Mouse (Mus musculus) heart, adult 2 months (tissue): ENCODE results near the gene Olfr350. TPM values are rescaled to one million over a fixed set of nuclear protein-coding genes. Genes with fewer than 3 reads are reported as not detected.

Experiments
- DNase-seq, 2 experiments: peaks; one replicate each; pipeline ENCODE4 v3.0.0; 2021
- H3K27ac ChIP-seq: fragments of 200-600 bp; 2 replicates; pipeline ENCODE4 v1.8.1; 2022
- H3K27me3 ChIP-seq: fragments of 200-500 bp; 2 replicates; pipeline ENCODE4 v1.6.1; 2012; ENCODE audit warnings: mild to moderate bottlenecking, low read length, inconsistent platforms, mixed read lengths; ENCODE audit not compliant: control insufficient read depth, insufficient read depth
- H3K36me3 ChIP-seq: fragments of 200-500 bp; 2 replicates; pipeline ENCODE4 v1.6.1; 2012; ENCODE audit warnings: low read length, inconsistent platforms; ENCODE audit not compliant: control insufficient read depth, insufficient read depth
- H3K4me1 ChIP-seq: fragments of 200-500 bp; 2 replicates; pipeline ENCODE4 v1.6.1; 2011; ENCODE audit warnings: low read length; ENCODE audit not compliant: control insufficient read depth, insufficient read depth
- H3K4me3 ChIP-seq: fragments of 200-600 bp; 2 replicates; pipeline ENCODE4 v1.8.1; 2022
- H3K79me2 ChIP-seq: fragments of 200-500 bp; replicated peaks from 2 replicates; pipeline ENCODE4 v1.6.1; 2012; ENCODE audit warnings: mild to moderate bottlenecking, inconsistent platforms, low read length, moderate library complexity, mixed read lengths; ENCODE audit not compliant: control insufficient read depth, insufficient read depth
- H3K9ac ChIP-seq: fragments of 200-500 bp; 2 replicates; pipeline ENCODE4 v1.6.1; 2012; ENCODE audit warnings: low read depth, mild to moderate bottlenecking, control low read depth, inconsistent platforms, low read length, mixed read lengths
- CTCF ChIP-seq: fragments of 200-600 bp; IDR thresholded peaks from 2 replicates; pipeline ENCODE4 v1.8.1; 2022; ENCODE audit warnings: antibody characterized with exemption, mild to moderate bottlenecking, moderate library complexity
- EP300 ChIP-seq: fragments of 200-500 bp; IDR thresholded peaks from 2 replicates; pipeline ENCODE4 v1.6.1; 2011; ENCODE audit warnings: low read depth, low read length, control low read depth; ENCODE audit not compliant: insufficient read depth
- POLR2A ChIP-seq: fragments of 200-500 bp; IDR thresholded peaks from 2 replicates; pipeline ENCODE4 v1.6.1; 2011; ENCODE audit warnings: mild to moderate bottlenecking, low read depth, low read length, control low read depth; ENCODE audit not compliant: insufficient read depth
- WGBS: fragments of 180-500 bp; shearing (Covaris S2); methylation state at CpG from one replicate; pipeline ENCODE4 v1.1.7; 2018; 5-methylcytosine and 5-hydroxymethylcytosine counted together
- intact Hi-C: fragments of 180-260 bp; cut with DNase I; formaldehyde crosslinking; loops from one replicate; pipeline ENCODE4 v1.15.1; 2025
- long read RNA-seq: library from polyadenylated mRNA; stranded (forward); transcript quantifications from one replicate; pipeline ENCODE4 v2.0.0, GENCODE M21; 2021
- polyA plus RNA-seq: library from polyadenylated mRNA; depleted of rRNA; stranded (reverse); fragments of >200 nt; gene quantifications from 2 replicates; pipeline ENCODE4 v1.2.3, GENCODE M21; 2012; rRNA removed
- total RNA-seq, 2 experiments: library from RNA; stranded (reverse); gene quantifications; 2 replicates each; pipeline ENCODE4 v1.2.3; 2021

Gene Olfr350
- total RNA-seq (not detected), polyA plus RNA-seq (not detected in 2 replicates)
- long read RNA-seq: 0 reads

DNA sequence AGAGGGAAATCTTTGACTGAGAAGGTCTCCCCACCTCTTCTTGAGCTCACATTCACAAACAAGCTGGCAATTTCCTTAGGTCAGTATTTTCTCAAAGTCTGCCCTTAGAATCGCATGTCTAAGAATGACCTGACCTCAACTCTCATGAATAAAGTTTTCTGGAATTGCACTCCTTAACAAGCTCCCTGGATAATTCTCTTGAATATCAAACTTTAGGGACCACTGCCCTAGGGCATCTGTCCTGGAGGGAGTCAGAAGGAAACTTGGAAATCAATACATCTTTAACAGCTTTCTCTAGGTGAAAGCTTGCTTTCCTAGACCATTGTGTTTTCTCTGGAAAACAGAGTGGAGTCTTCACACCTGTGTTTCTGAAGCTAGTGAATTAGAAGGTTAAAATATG, at the start of gene Olfr350:
Gene Olfr350 (plus strand): TSS at position 301 of the 400 bp plus-strand sequence.
- Histone ChIP-seq H3K4me3 (no peak within 1 kb of the TSS), H3K4me1 (no peaks in the 10 kb centered on the region), H3K9ac (no peak within 1 kb of the TSS), H3K27ac (no peak within 1 kb of the TSS), H3K27me3 (no peaks in the 10 kb centered on the region), H3K36me3 (no peaks in the 10 kb centered on the region), H3K79me2 (no peaks in the 10 kb centered on the region)
- intact Hi-C loops: no loop called here
- 71% methylated on average over 1 of the region's 1 CpGs for WGBS
- no peak for TF ChIP-seq CTCF
- TF ChIP-seq EP300: no peak
- TF ChIP-seq POLR2A: no peak
- no peak for DNase-seq

DNA sequence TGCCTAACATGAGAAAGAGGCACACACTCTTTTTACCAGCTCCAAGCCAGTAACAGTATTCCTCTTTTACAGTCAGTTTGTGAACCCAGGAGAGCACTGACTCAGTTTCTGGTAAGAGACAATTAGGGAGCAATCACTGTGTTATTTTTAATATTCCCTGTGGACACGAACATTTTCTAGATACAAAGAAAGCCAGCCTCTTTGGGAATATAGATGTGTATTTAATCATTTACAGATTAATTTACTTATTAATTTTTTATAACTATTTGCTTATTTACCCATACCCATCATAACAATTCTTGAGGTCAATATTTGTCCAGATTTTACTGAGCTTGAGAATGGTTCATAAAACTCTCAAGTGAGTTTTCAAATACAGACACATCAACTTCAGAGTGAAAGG, 29.2 kb upstream of the Olfr350 start, which contains the start of gene Olfr3:
Gene Olfr3 (minus strand): TSS at position 101 of the 400 bp plus-strand sequence.
- H3K79me2 ChIP-seq: no peaks in the 10 kb centered on the region
- no peaks in the 10 kb centered on the region for H3K27me3 ChIP-seq
- no peak for DNase-seq
- H3K27ac ChIP-seq: no peak within 1 kb of the TSS
- H3K36me3 ChIP-seq: no peaks in the 10 kb centered on the region
- no peak within 1 kb of the TSS for H3K4me3 ChIP-seq
- H3K9ac ChIP-seq: no peak within 1 kb of the TSS
- 47% methylated on average over 1 of the region's 1 CpGs for WGBS
- TF ChIP-seq POLR2A (no peak), EP300 (no peak), CTCF (no peak)
- intact Hi-C loops: no loop called here
- no peaks in the 10 kb centered on the region for H3K4me1 ChIP-seq

DNA sequence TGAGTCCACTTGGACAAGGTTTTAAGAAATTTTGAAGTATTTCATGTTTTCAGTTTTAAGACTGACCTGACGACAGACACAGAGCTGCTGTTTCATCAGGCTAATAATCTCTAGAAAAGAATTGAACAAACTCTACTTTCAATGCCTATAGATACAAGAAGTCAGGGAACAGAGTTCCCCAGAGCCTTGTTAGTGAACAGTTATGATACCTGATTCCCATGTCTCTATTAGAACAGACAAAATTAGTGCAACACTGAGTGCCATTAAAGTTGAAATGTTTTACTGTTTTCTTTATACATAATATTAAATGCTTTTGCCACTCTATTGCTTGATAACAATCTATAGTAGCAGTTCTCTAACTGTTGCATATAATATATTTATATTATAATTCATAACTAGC, 16.4 kb downstream of the Olfr350 start, which contains the start of gene Olfr351:
Gene Olfr351 (minus strand): TSS at position 101 of the 400 bp plus-strand sequence.
- H3K9ac ChIP-seq: no peak within 1 kb of the TSS
- H3K79me2 ChIP-seq: no peaks in the 10 kb centered on the region
- no peak for DNase-seq
- H3K4me1 ChIP-seq: no peaks in the 10 kb centered on the region
- TF ChIP-seq POLR2A (no peak), EP300 (no peak), CTCF (no peak)
- H3K27me3 ChIP-seq: no peaks in the 10 kb centered on the region
- intact Hi-C loops: no loop called here
- no peak within 1 kb of the TSS for H3K27ac ChIP-seq
- WGBS: 45% methylated on average over 1 of the region's 1 CpGs
- H3K36me3 ChIP-seq: no peaks in the 10 kb centered on the region
- no peak within 1 kb of the TSS for H3K4me3 ChIP-seq

DNA sequence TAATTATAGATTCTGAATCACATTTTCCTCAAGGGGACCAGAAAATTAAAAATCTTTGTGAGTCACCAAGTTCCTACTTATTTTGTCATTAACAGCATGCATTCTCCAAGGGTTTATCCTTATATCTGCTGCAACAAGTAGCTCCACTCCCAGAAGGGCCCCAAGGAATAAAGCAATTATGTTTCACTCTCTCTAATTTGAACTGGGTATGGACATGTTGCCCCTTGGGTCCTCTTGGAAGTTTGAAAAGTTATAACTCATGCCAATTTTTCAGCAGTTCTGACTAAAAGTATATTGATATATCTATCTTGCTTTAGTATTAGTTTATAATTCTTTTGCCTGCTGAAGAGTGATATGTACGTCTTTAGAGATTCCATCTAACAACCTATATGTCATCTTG, 22.1 kb downstream of the Olfr350 start, which contains the start of gene Olfr352:
Gene Olfr352 (plus strand): TSS at position 301 of the 400 bp plus-strand sequence.
- intact Hi-C loops: no loop called here
- Histone ChIP-seq H3K79me2 (no peaks in the 10 kb centered on the region), H3K4me1 (no peaks in the 10 kb centered on the region), H3K27ac (no peak within 1 kb of the TSS), H3K9ac (no peak within 1 kb of the TSS), H3K36me3 (no peaks in the 10 kb centered on the region), H3K4me3 (no peak within 1 kb of the TSS), H3K27me3 (no peaks in the 10 kb centered on the region)
- no peak for TF ChIP-seq CTCF
- TF ChIP-seq EP300: no peak
- no peak for TF ChIP-seq POLR2A
- no peak for DNase-seq
- 70% methylated on average over 1 of the region's 1 CpGs for WGBS

DNA sequence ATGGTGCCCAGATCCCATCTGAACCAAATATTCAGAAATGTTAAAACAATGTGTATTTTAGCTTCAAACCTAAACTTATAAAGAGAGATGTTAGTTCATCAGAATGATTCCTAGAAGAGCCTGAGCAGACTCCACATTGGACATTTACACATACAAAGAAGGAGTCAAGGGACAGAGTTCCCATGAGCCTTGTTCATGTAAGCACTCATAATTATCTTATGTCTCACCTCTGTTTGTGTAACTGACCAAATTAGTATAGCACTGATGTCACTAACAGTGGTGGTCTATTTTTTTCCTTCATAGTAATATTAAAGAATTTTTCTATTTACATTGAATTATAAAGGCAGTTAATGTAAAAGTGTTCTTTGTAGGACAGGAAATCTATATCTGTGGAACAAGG, 46.7 kb downstream of the Olfr350 start, which contains the start of gene Olfr353:
Gene Olfr353 (minus strand): TSS at position 101 of the 400 bp plus-strand sequence.
- H3K4me1 ChIP-seq: no peaks in the 10 kb centered on the region
- no peaks in the 10 kb centered on the region for H3K36me3 ChIP-seq
- TF ChIP-seq EP300 (no peak), POLR2A (no peak), CTCF (no peak)
- no peak for DNase-seq
- H3K79me2 ChIP-seq: no peaks in the 10 kb centered on the region
- H3K27me3 ChIP-seq: no peaks in the 10 kb centered on the region
- intact Hi-C loops: no loop called here
- H3K9ac ChIP-seq: no peak within 1 kb of the TSS
- H3K4me3 ChIP-seq: no peak within 1 kb of the TSS
- H3K27ac ChIP-seq: no peak within 1 kb of the TSS

DNA sequence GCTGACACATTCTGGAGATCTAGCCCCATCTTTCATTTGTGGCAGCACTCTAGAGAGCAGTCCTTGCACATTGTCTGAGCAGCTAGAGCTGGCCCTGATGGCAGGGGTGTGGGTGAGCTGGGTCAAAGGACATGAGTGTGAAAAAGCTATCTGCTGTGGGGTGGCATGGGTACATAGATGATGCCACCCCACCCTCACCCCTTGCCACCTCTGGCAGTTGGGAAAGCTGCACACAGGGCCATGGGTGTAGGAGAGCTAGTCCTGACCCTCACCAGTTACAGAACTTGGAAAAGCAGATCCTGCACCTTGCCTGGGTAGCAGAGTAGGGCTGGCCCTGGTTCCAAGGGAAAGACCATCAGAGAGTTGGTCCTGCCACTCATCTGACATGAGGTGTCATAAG, 51.0 kb downstream of the Olfr350 start:
- Histone ChIP-seq H3K4me1 (no peaks in the 10 kb centered on the region), H3K79me2 (no peaks in the 10 kb centered on the region), H3K27me3 (no peaks in the 10 kb centered on the region), H3K9ac (no peak overlapping the region), H3K27ac (no peak overlapping the region), H3K4me3 (no peak overlapping the region), H3K36me3 (no peaks in the 10 kb centered on the region)
- intact Hi-C loops: no loop called here
- TF ChIP-seq EP300 (no peak), POLR2A (no peak), CTCF (no peak)
- no peak for DNase-seq

Other genes with a start within 250 kb of the Olfr350 start
- not detected for gene Olfr345, start 206.3 kb upstream of the Olfr350 start, total RNA-seq
- gene Olfr345, start 206.3 kb upstream of the Olfr350 start, polyA plus RNA-seq: not detected in 2 replicates
- not detected for gene Olfr346, start 160.5 kb upstream of the Olfr350 start, total RNA-seq
- not detected in 2 replicates for gene Olfr346, start 160.5 kb upstream of the Olfr350 start, polyA plus RNA-seq
- not detected for gene Olfr347, start 114.4 kb upstream of the Olfr350 start, total RNA-seq
- not detected in 2 replicates for gene Olfr347, start 114.4 kb upstream of the Olfr350 start, polyA plus RNA-seq
- gene Olfr348, start 62.0 kb upstream of the Olfr350 start, total RNA-seq: not detected
- not detected in 2 replicates for gene Olfr348, start 62.0 kb upstream of the Olfr350 start, polyA plus RNA-seq
- gene Olfr50, start 55.8 kb upstream of the Olfr350 start, total RNA-seq: not detected
- gene Olfr50, start 55.8 kb upstream of the Olfr350 start, polyA plus RNA-seq: not detected in 2 replicates
- not detected for gene Olfr3, start 29.3 kb upstream of the Olfr350 start, total RNA-seq
- not detected in 2 replicates for gene Olfr3, start 29.3 kb upstream of the Olfr350 start, polyA plus RNA-seq
- gene Olfr351, start 16.4 kb downstream of the Olfr350 start, total RNA-seq: not detected
- gene Olfr351, start 16.4 kb downstream of the Olfr350 start, polyA plus RNA-seq: not detected in 2 replicates
- gene Olfr352, start 22.1 kb downstream of the Olfr350 start, total RNA-seq: not detected
- gene Olfr352, start 22.1 kb downstream of the Olfr350 start, polyA plus RNA-seq: not detected in 2 replicates
- gene Olfr353, start 46.6 kb downstream of the Olfr350 start, total RNA-seq: not detected
- not detected in 2 replicates for gene Olfr353, start 46.6 kb downstream of the Olfr350 start, polyA plus RNA-seq
- gene Olfr354, start 59.4 kb downstream of the Olfr350 start, total RNA-seq: not detected
- gene Olfr354, start 59.4 kb downstream of the Olfr350 start, polyA plus RNA-seq: not detected in 2 replicates
- not detected for gene Olfr355, start 82.6 kb downstream of the Olfr350 start, total RNA-seq
- gene Olfr355, start 82.6 kb downstream of the Olfr350 start, polyA plus RNA-seq: not detected in 2 replicates
- not detected for gene Olfr356, start 90.8 kb downstream of the Olfr350 start, total RNA-seq
- not detected in 2 replicates for gene Olfr356, start 90.8 kb downstream of the Olfr350 start, polyA plus RNA-seq
- not detected for gene Olfr357, start 147.5 kb downstream of the Olfr350 start, total RNA-seq
- not detected in 2 replicates for gene Olfr357, start 147.5 kb downstream of the Olfr350 start, polyA plus RNA-seq
- gene Olfr358, start 163.0 kb downstream of the Olfr350 start, total RNA-seq: not detected
- not detected in 2 replicates for gene Olfr358, start 163.0 kb downstream of the Olfr350 start, polyA plus RNA-seq
- gene Olfr360, start 219.4 kb downstream of the Olfr350 start, total RNA-seq: not detected
- not detected in 2 replicates for gene Olfr360, start 219.4 kb downstream of the Olfr350 start, polyA plus RNA-seq
- not detected for gene Olfr361, start 243.0 kb downstream of the Olfr350 start, total RNA-seq
- gene Olfr361, start 243.0 kb downstream of the Olfr350 start, polyA plus RNA-seq: not detected in 2 replicates